ENCODE assay signal across 9 mouse cellular contexts in genomic region chr8:93495330-93495729, GRCm38 (mm10). TPM values are rescaled to one million over a fixed set of nuclear protein-coding genes. Genes with fewer than 3 reads are reported as not detected.
A peak's percentile ranks its signal among the peaks of the same experiment; 100 is the strongest.
DNase-seq lines count a peak whose midpoint lies in the region; ATAC-seq and TF ChIP-seq lines count a peak whose summit lies in the region.
"Had no signal": no experiment of that assay in that cellular context is flagged by ENCODE, and none has a peak within 500 bp of the region (broad histone marks: within the 10 kb centered on the region; RNA-seq: fewer than 3 reads in every experiment).

No protein-coding gene starts in this region.

- peak; percentile 94 for TF ChIP-seq CTCF in heart, postnatal 0 days (IDR thresholded peaks at IDR 0.05; ENCODE audit: low read depth)

- H3K4me2 ChIP-seq in heart, postnatal 0 days (ENCODE audit: low read depth, low read length) = no peak overlapping the region
- no peak overlapping the region for H3K4me2 ChIP-seq in forebrain, embryonic 16.5 days (ENCODE audit: low read length)
- no peak overlapping the region for H3K4me2 ChIP-seq in neural tube, embryonic 11.5 days (ENCODE audit: low read depth)

- ATAC-seq in heart, postnatal 0 days (ENCODE audit: insufficient read depth, low read depth) = no peak
- ATAC-seq in forebrain, embryonic 16.5 days = 0 out of 2 replicates have a peak, but pooled peaks have one; percentile 49
- ATAC-seq in neural tube, embryonic 11.5 days (ENCODE audit: insufficient read depth, low FRiP score, low TSS enrichment) = no peak

- DNase-seq in heart, postnatal 0 days (ENCODE audit: low spot score) = peak; percentile 17
- DNase-seq in heart, postnatal 25 days (ENCODE audit: low spot score) = no peak
- DNase-seq in ES-CJ7 (ENCODE audit: low read depth, low spot score) = peak; percentile 84
- peak; percentile 6 for DNase-seq in c-Kit-positive CD71-negative TER-119-negative erythroid progenitor cells, embryonic 14.5 days (ENCODE audit: low read depth)
- DNase-seq in layer of hippocampus, postnatal 10 days (ENCODE audit: low spot score in 2 of 2) = peak; percentile 68 to 77
- DNase-seq in neural tube, embryonic 11.5 days (ENCODE audit: low spot score) = peak; percentile 72
- DNase-seq in spleen, postnatal 36 days (ENCODE audit: low spot score in 2 of 2) = no peak

- no peak overlapping the region for H3K9ac ChIP-seq in heart, postnatal 0 days (replicated peaks; ENCODE audit: low read depth, low read length)
- H3K9ac ChIP-seq in forebrain, embryonic 16.5 days (replicated peaks; ENCODE audit: low read depth, low read length) = no peak overlapping the region
- H3K9ac ChIP-seq in neural tube, embryonic 11.5 days (ENCODE audit: low read length) = no peak overlapping the region

- H3K27ac ChIP-seq in heart, postnatal 0 days (ENCODE audit: low read depth) = no peak overlapping the region
- no peak overlapping the region for H3K27ac ChIP-seq in forebrain, embryonic 16.5 days (ENCODE audit: low read length)
- no peak overlapping the region for H3K27ac ChIP-seq in neural tube, embryonic 11.5 days (ENCODE audit: low read depth, low read length)

- H3K4me3 ChIP-seq in heart, postnatal 0 days (ENCODE audit: low read depth, low read length) = no peak overlapping the region
- H3K4me3 ChIP-seq in forebrain, embryonic 16.5 days (replicated peaks; ENCODE audit: low read length) = no peak overlapping the region
- no peak overlapping the region for H3K4me3 ChIP-seq in neural tube, embryonic 11.5 days (ENCODE audit: low read depth, low read length)

- no peak for TF ChIP-seq EP300 in heart, postnatal 0 days (IDR thresholded peaks at IDR 0.05; ENCODE audit: low read depth)

- H3K27me3 ChIP-seq in heart, postnatal 0 days (ENCODE audit: control insufficient read depth, insufficient read depth, low read length) = no peaks in the 10 kb centered on the region
- H3K27me3 ChIP-seq in forebrain, embryonic 16.5 days (replicated peaks; ENCODE audit: control insufficient read depth, insufficient read depth, low read length) = no peaks in the 10 kb centered on the region
- no peaks in the 10 kb centered on the region for H3K27me3 ChIP-seq in neural tube, embryonic 11.5 days (ENCODE audit: control insufficient read depth, insufficient read depth, low read length)

- intact Hi-C loops in heart, postnatal 25 days (cut with DNase I) = loop anchor here (1.0 to 2.0 kb wide), 2 partner anchors 436 to 485 kb away; no protein-coding TSS in a partner anchor

- H3K9me3 ChIP-seq in heart, postnatal 0 days (replicated peaks; ENCODE audit: control insufficient read depth, low read length) = no peaks in the 10 kb centered on the region
- no peaks in the 10 kb centered on the region for H3K9me3 ChIP-seq in forebrain, embryonic 16.5 days (ENCODE audit: control insufficient read depth, low read length)
- no peaks in the 10 kb centered on the region for H3K9me3 ChIP-seq in neural tube, embryonic 11.5 days (ENCODE audit: control insufficient read depth, low read length)

- WGBS in heart, postnatal 0 days = 20% methylated on average over 6 of the region's 6 CpGs
- whole genome bisulfite sequencing in forebrain, embryonic 16.5 days = 18% methylated on average over 6 of the region's 6 CpGs
- WGBS in neural tube, embryonic 11.5 days = 27% methylated on average over 6 of the region's 6 CpGs

- no peaks in the 10 kb centered on the region for H3K4me1 ChIP-seq in heart, postnatal 0 days (ENCODE audit: control insufficient read depth, insufficient read depth)
- H3K4me1 ChIP-seq in forebrain, embryonic 16.5 days (replicated peaks; ENCODE audit: control insufficient read depth, insufficient read depth, low read length) = no peaks in the 10 kb centered on the region
- no peaks in the 10 kb centered on the region for H3K4me1 ChIP-seq in neural tube, embryonic 11.5 days (ENCODE audit: control insufficient read depth, insufficient read depth, low read length)

- H3K36me3 ChIP-seq in heart, postnatal 0 days (replicated peaks; ENCODE audit: control insufficient read depth, insufficient read depth, low read length) = no peaks in the 10 kb centered on the region
- H3K36me3 ChIP-seq in forebrain, embryonic 16.5 days (ENCODE audit: control insufficient read depth, insufficient read depth) = no peaks in the 10 kb centered on the region
- H3K36me3 ChIP-seq in neural tube, embryonic 11.5 days (ENCODE audit: control insufficient read depth, insufficient read depth, low read length) = no peaks in the 10 kb centered on the region

RNA-seq across cellular contexts. Expression of gene Ces5a, which starts 40.3 kb away (rescaled TPM):
- not detected in 2 replicates for total RNA-seq in heart, postnatal 0 days (2014; rRNA removed; ENCODE audit: low replicate concordance)
- 0.07 and 0.34 TPM in 2 replicates for polyA plus RNA-seq in heart, postnatal 0 days (2015; fragmentation: Nextera tagmentation; extraction: Ambion mirVana)
- total RNA-seq in heart, postnatal 25 days (2021) = not detected
- polyA plus RNA-seq in forebrain, embryonic 16.5 days (2015; fragmentation: Nextera tagmentation; extraction: Ambion mirVana) = 0.75 and 0.88 TPM in 2 replicates
- 1 to 10 TPM in 1 of 2 experiments, under 1 TPM in 1; 0.78 to 2.2 TPM for total RNA-seq in layer of hippocampus, postnatal 10 days (2021)
- polyA plus RNA-seq in neural tube, embryonic 11.5 days (2014; fragmentation: Nextera tagmentation; extraction: Ambion mirVana) = not detected in 2 replicates
- polyA plus RNA-seq: liver, embryonic 16.5 days had no signal

Comparison
In these comparisons a context has a peak if more than half of its experiments do, and no peak if none do; other contexts are left out.
1. DNase-seq: peak in heart, postnatal 0 days (single experiment), ES-CJ7 (single experiment), c-Kit-positive CD71-negative TER-119-negative erythroid progenitor cells, embryonic 14.5 days (single experiment), layer of hippocampus, postnatal 10 days (2 of 2) and neural tube, embryonic 11.5 days (single experiment); none in heart, postnatal 25 days (single experiment) and spleen, postnatal 36 days (0 of 2).